Mouse (Mus musculus) urinary bladder, adult 2 months (tissue): ENCODE data around the gene Tmem178. TPM values are rescaled to one million over a fixed set of nuclear protein-coding genes. Genes with fewer than 3 reads are reported as not detected.
"Not testable (repeated sequence)": the region's sequence is repeated elsewhere in the genome, so short reads cannot be mapped to it uniquely, and the experiment has no call there.

Experiments used
- DNase-seq: peaks from one replicate; pipeline ENCODE4 v3.0.0; 2022; ENCODE audit warnings: low spot score
- polyA plus RNA-seq: library from polyadenylated mRNA; depleted of rRNA; stranded (reverse); fragments of >200 nt; gene quantifications from 2 replicates; pipeline ENCODE4 v1.2.3, GENCODE M21; 2012

Gene Tmem178
- polyA plus RNA-seq, 1 experiment = 0.62 TPM

DNA sequence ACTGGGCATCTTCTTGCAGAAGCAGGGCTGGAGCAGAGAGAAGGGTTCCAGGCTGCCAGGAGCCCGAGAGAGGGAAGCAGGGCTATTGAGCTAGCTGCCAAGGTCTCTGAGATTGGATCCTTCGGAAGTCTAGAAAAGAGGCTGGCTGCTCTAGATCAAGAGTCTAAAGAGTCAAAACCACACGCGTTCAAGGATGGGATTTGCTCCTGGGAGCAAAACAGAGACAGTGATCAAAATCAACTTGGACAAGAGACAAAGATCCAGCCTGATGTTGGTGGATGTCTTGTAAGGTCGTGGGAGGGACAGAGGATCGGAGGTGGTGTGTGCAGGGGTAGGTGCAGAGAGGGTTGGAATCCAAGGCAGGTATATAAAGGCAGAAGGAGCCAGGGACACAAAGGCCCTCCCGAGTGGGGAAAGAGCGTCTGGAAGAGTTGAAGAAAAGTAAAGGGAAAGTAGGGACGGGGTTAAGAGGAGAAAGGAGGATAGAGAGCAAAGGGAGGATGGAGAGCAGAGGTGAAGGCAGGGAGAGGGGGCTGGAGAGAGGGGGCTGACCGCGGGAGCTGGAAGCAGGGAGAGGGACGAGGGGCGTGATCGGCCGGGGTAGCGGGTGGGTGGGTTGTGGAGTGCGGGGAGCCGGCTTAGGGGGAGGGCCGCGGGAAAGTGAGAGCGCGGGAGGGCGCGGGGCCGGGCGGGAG is 450 bp upstream of the Tmem178 start:
- DNase-seq = no peak

GRCm38 (mm10) chr17:80945510-80945909 is 1.1 kb downstream of the Tmem178 start:
- not testable (repeated sequence) for DNase-seq

GRCm38 (mm10) chr17:80946091-80946885 is 1.9 kb downstream of the Tmem178 start:
- no peak for DNase-seq

- DNase-seq = no peak
Measured at GRCm38 (mm10) chr17:80947075-80947960, 2.9 kb downstream of the Tmem178 start.

DNA sequence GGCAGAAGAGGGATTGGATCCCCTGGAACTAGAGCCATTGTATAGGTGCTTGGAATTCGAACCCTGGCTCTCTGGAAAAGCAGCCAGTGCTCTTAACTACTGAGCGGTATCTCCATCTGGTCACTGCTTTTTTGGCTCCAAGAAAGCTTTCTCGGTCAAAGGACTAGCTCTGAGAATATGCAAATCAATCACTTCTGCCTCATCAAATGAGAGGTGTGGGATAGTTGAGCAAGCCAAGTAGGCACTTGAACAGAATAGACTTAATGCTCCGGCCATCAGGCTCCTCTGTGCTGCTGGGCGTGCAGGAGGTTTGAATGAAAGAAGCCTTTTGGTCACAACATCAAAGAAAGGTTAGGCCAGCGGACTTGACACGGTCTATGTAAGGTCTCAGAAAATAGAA is 5.0 kb downstream of the Tmem178 start:
- DNase-seq = no peak

- no peak for DNase-seq
Measured at GRCm38 (mm10) chr17:80949895-80950294, 5.5 kb downstream of the Tmem178 start.

DNA sequence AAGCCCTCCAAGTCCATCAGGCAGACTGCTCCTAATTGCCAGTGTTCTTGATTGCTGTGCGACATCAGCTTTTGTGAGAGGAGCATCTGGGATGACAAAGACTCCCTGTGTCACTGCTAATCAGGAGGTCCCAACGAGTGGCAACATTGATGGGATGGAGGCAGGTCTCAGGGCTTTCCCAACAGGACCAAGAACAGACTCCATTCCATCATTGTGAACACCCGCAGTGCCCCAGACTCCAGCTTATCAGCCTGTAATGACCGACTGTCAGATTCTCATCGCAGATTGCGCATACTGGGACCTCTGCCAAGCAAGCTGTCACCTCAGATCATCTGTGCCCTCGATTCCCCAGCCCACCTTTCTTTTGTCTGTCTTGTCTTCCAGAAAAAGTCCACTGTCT is 7.9 kb downstream of the Tmem178 start:
- DNase-seq = no peak

- DNase-seq = no peak
Measured at GRCm38 (mm10) chr17:80955415-80955814, 11.0 kb downstream of the Tmem178 start.

- no peak for DNase-seq
Measured at GRCm38 (mm10) chr17:80955998-80956811, 11.8 kb downstream of the Tmem178 start.

- no peak for DNase-seq
Measured at GRCm38 (mm10) chr17:80958332-80958731, 13.9 kb downstream of the Tmem178 start.

GRCm38 (mm10) chr17:80959840-80960239 is 15.4 kb downstream of the Tmem178 start:
- no peak for DNase-seq

DNA sequence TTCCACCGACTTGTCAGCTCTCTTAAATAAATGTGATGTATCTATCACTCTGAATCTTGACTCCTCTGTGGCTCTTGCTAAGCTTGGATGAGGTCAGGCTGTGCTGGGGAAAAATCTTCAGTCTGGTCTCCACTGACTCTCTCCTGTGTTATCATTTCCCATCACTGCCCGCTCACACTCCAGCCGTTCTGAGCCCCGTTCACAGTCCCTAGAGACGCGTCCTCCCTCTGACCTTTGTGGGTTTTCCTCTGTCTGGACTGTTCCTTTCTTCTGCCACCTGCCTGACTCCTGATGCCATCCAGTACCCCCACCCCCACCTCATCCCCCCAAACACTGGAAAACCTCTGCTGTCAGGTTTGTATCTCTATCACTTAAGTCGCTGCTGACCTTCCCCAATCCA is 23.0 kb downstream of the Tmem178 start:
- no peak for DNase-seq

DNA sequence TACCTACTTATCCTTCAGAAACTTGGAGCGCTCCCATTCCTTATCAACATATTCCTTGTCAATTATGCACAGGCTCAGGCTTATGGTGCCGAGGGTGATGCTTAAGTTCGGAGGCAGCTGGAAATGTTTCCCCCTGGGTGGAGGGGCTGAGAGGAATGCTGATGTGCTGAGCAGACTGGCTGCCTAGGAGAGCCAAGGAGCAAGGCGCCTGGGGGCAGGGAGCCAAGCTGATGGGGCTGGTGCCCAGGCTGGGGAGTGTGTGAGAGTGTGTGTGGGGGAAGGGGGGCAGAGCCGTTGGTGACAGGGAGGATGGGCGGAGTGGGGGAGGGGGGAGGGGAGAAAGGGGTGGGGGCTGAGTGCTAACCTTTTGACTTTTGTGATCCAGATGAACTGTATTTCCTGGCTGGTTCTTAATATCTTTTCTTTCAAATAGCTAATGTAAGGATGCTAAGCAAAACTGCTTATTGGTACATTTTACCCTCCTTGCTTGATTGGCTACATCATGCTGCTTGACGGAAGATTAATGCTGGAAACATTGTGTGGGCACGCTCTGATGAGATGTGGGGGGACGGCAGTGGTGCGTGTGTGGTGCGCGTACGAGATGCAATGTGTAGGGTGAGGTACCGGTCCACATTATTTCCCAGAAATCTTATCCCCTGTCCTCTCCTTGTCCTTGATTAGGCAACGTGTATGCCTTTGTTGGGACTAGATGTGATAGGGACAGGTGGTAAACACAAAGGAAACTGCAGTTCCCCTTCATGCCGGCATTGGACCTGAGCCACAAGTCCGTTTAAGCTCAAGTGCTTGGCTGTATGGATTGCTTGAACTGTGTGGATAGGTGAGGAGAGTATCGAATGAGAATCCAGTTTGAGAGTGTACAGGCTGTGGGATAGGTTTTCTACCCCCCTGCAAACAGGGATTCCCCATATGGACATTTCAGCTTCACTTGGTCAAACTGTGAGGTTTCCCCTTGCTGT is 25.5 kb downstream of the Tmem178 start:
- DNase-seq = no peak

GRCm38 (mm10) chr17:80970716-80971115 is 26.3 kb downstream of the Tmem178 start:
- no peak for DNase-seq

- DNase-seq = no peak
Measured at GRCm38 (mm10) chr17:80972891-80973290, 28.5 kb downstream of the Tmem178 start.

DNA sequence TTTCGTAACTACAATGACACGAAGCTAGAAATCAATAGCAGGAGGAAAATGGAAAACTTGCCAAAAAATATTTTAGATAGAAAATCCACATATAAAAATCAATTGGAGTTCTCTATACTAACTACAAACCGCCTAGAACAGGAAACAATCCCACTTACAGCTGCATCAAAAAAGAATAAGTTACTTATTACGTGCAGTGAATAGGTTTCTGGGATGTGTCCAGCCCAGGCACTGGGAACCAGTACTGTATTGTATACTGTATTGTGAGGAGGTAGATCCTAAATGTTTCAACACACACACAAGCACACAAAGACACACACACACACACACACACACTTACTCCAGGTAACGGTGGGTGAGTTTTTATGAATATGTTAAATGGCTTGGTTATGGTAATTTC is 32.8 kb downstream of the Tmem178 start:
- DNase-seq = no peak

GRCm38 (mm10) chr17:80980096-80980495 is 35.7 kb downstream of the Tmem178 start:
- no peak for DNase-seq

GRCm38 (mm10) chr17:80981721-80982411 is 37.4 kb downstream of the Tmem178 start:
- DNase-seq = no peak

- peak; percentile 34 for DNase-seq
Measured at GRCm38 (mm10) chr17:80982412-80982787, 38.0 kb downstream of the Tmem178 start.

DNA sequence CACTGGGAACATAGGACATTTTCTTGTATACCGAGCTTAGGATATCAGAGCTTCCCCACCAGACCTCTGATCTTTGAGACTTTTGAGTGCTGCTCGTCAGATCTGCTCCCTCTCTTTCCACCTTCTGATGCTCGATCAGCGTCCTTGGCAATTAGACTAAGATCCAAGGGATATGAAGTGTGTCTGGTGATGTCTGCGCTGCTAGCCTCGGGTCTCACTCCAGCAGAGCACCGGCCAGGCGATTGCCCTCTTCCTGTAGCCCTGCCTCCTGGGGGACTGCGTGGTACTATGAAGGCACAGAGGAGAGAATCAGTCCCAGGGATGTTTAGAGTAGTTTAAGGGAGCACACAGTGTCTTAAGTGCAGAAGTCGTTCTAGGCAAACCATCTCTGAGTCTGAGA is 38.5 kb downstream of the Tmem178 start:
- no peak for DNase-seq
